Mouse (Mus musculus) limb, embryonic 12.5 days (tissue): ENCODE measurements around the gene Hsd17b2. TPM values are rescaled to one million over a fixed set of nuclear protein-coding genes. Genes with fewer than 3 reads are reported as not detected.

Source experiments
- ATAC-seq: fragments of 200-750 bp; cut with Nextera tagmentation; 2 replicates; pipeline ENCODE4 v1.8.0; 2017; ENCODE audit warnings: low read depth, moderate TSS enrichment; ENCODE audit not compliant: insufficient number of reproducible peaks, insufficient read depth, low FRiP score, low TSS enrichment
- H3K27ac ChIP-seq: fragments of 300-500 bp; sonication (generic); 2 replicates; pipeline ENCODE4 v1.5.1; 2016; ENCODE audit warnings: mild to moderate bottlenecking, moderate library complexity
- H3K27me3 ChIP-seq: fragments of 300-500 bp; sonication (generic); 2 replicates; pipeline ENCODE4 v1.6.1; 2016; ENCODE audit warnings: mild to moderate bottlenecking, moderate library complexity
- H3K36me3 ChIP-seq: fragments of 300-500 bp; sonication (generic); 2 replicates; pipeline ENCODE4 v1.6.1; 2016; ENCODE audit warnings: mild to moderate bottlenecking, moderate library complexity
- H3K4me1 ChIP-seq: fragments of 300-500 bp; sonication (generic); replicated peaks from 2 replicates; pipeline ENCODE4 v1.6.1; 2016
- H3K4me2 ChIP-seq: fragments of 300-500 bp; sonication (generic); 2 replicates; pipeline ENCODE4 v1.6.1; 2016; ENCODE audit warnings: mild to moderate bottlenecking, moderate library complexity
- H3K4me3 ChIP-seq: fragments of 300-500 bp; sonication (generic); replicated peaks from 2 replicates; pipeline ENCODE4 v1.5.1; 2016; ENCODE audit warnings: mild to moderate bottlenecking
- H3K9ac ChIP-seq: fragments of 300-500 bp; sonication (generic); replicated peaks from 2 replicates; pipeline ENCODE4 v1.6.1; 2016; ENCODE audit warnings: mild to moderate bottlenecking, moderate library complexity
- H3K9me3 ChIP-seq: fragments of 300-500 bp; sonication (generic); 2 replicates; pipeline ENCODE4 v1.6.1; 2016; ENCODE audit warnings: mild to moderate bottlenecking, moderate library complexity
- WGBS: fragments of 180-500 bp; shearing (Covaris S2); methylation state at CpG from one replicate; pipeline ENCODE4 v1.1.7; 2016; 5-methylcytosine and 5-hydroxymethylcytosine counted together
- polyA plus RNA-seq: library from polyadenylated mRNA; unstranded; fragments of >200 nt; fragmentation: Nextera tagmentation; extraction: Ambion mirVana; gene quantifications from 2 replicates; pipeline ENCODE4 v1.2.1, GENCODE M21; 2016

The Hsd17b2 gene
- polyA plus RNA-seq, 1 experiment from 2014 or later = not detected

DNA sequence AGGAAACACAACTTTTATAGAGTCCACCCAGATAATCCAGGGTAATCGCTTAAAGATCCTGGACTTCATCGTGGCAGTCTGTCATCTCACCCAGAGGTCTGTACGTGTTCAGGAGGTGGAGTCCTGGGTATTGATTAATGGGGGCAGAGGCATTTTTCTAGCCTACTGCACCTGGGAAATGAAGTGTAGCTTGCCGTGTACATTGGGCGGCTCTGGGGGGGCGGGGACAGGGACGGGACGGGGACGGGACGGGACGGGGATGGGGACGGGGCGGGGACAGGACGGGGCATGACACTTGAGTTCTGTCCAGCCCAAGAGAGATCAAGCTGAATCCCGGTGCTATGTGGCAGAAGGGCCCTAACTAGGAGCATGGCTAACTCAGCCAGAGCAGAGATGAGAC is 94.8 kb downstream of the Hsd17b2 start:
- Histone ChIP-seq H3K36me3 (peaks cover 80% of the 10 kb centered on the region), H3K9ac (no peak overlapping the region), H3K4me1 (peaks cover 33% of the 10 kb centered on the region), H3K9me3 (no peaks in the 10 kb centered on the region), H3K27ac (no peak overlapping the region), H3K4me3 (no peak overlapping the region), H3K4me2 (no peak overlapping the region), H3K27me3 (no peaks in the 10 kb centered on the region)
- ATAC-seq = no peak
- WGBS = 87% methylated on average over 15 of the region's 15 CpGs

DNA sequence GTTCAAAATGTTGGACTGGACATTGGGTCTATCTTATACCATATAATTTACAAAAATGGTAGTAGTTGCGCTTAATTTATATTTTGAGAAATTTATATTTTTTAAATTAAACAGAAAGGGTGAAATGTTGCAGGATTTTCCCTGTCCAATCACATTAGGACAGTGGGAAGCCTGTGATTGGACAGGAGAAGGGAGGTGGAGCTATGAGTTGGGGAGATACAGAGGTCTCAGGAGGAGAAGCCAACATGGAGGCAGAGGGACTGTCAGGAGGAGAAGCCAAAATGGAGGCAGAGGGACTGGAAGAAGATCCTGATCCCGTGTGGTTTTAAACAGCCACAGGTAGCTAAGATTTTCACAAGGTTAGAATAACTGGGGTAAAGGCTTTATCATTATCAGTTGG is 96.4 kb downstream of the Hsd17b2 start:
- WGBS = 88% methylated on average over 2 of the region's 2 CpGs
- Histone ChIP-seq H3K4me1 (peaks cover 39% of the 10 kb centered on the region), H3K27ac (no peak overlapping the region), H3K36me3 (peaks cover 64% of the 10 kb centered on the region), H3K4me3 (no peak overlapping the region), H3K9ac (no peak overlapping the region), H3K27me3 (no peaks in the 10 kb centered on the region), H3K4me2 (no peak overlapping the region), H3K9me3 (no peaks in the 10 kb centered on the region)
- no peak for ATAC-seq

DNA sequence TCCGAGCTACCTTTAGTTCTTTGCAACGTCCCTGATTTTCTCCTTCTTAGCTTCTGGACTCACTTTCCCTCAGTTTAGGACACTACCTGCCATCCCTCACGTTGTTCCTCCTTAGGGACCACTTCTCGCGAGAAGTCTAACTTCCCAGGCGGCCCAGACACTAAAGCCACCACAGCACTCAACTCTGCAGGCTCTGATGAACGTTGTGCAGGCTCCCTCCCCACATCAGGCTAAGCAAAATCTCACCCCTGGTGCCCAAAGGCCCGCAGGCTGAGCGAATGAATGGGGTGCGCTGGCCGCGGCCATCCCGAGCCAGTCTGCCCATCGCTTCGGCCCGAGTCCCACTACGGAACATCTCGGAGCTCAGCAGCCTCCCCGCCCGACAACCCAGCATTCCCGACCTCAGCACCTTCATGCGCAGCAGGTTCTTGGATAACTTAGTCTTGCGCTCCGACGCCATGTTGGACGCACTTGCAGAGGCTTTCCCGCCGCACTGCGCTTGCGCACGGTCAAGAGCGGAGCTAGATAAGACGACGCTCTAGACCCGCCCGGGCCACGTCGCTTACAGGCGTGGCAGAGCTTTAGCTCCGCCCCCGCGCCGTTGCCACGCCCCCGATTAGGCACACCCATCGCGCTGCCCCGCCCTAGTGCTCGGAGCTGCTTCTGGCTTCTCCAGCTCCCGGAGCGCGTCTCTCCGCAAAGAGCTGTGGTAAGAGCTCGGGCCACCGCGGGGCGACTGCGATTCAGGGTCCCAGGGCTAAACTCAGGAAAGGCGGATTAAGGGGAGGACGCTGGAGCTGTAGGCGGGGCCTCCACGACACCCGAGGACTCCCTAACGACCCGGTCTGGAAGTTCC is 100.0 kb downstream of the Hsd17b2 start, which contains the start of gene Mphosph6:
Mphosph6 (minus strand) TSS at position 501 of the 856 bp plus-strand sequence.
- Histone ChIP-seq H3K27ac (peak within 1 kb of the TSS; percentile 88), H3K4me3 (peak within 1 kb of the TSS; percentile 62), H3K36me3 (peaks cover 29% of the 10 kb centered on the region), H3K9ac (peak within 1 kb of the TSS; percentile 85), H3K27me3 (no peaks in the 10 kb centered on the region), H3K9me3 (no peaks in the 10 kb centered on the region), H3K4me2 (peak within 1 kb of the TSS; percentile 68), H3K4me1 (peaks cover 23% of the 10 kb centered on the region)
- under 1% methylated on average over 65 of the region's 65 CpGs for WGBS
- ATAC-seq = peak; percentile 98

DNA sequence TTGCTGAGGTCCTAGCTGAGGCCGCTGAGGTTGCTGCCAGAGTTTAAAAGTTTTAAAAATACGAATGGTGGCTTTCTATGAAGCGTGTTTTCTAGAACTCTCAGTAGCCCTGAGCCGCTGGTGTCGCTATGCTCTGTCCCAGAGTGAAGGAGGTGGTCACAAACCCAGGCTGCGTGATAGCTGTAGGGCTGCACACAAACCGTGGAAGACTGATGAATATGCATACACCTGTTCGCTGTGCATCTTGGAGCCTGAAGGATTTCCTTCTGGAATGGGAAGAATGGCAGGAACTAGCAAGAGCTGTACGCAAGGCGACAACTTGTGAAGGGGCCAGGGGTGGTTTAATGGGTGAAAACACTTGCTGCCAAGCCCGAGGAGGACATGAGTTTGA is 100.6 kb downstream of the Hsd17b2 start:
- peaks cover 23% of the 10 kb centered on the region for H3K4me1 ChIP-seq
- peak overlapping the region; percentile 62 for H3K4me3 ChIP-seq
- H3K9me3 ChIP-seq = no peaks in the 10 kb centered on the region
- peak overlapping the region; percentile 35 for H3K9ac ChIP-seq
- peaks cover 23% of the 10 kb centered on the region for H3K36me3 ChIP-seq
- peak; percentile 59 for ATAC-seq
- H3K27ac ChIP-seq = peak overlapping the region; percentile 75
- WGBS = 3% methylated on average over 11 of the region's 11 CpGs
- peak overlapping the region; percentile 68 for H3K4me2 ChIP-seq
- no peaks in the 10 kb centered on the region for H3K27me3 ChIP-seq

DNA sequence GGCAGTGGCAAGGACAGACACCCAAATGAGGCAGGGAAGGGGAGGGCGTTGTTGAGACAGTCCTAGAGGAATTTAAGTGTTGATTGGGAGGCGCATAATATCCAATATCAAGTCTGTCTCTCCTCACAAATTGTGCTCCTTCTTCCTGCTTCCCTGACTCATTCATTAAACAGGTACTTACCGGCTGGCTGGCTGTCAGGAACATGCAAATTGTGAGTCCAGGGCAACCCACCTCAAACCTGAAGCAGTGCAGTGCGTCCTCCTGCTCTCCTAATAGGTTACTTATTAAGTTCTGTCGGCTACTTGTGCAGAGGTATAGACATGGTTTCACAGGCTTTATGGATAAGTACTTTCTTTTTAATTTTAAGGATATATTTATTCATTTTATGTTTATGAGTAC is 103.7 kb downstream of the Hsd17b2 start:
- no peak for ATAC-seq

More for the DNA sequence above, 103.7 kb downstream of the Hsd17b2 start:
- WGBS = 67% methylated on average over 5 of the region's 5 CpGs
- H3K4me3 ChIP-seq = no peak overlapping the region
- H3K4me1 ChIP-seq = peaks cover 13% of the 10 kb centered on the region
- H3K4me2 ChIP-seq = no peak overlapping the region
- no peaks in the 10 kb centered on the region for H3K27me3 ChIP-seq
- H3K27ac ChIP-seq = no peak overlapping the region
- no peak overlapping the region for H3K9ac ChIP-seq
- no peaks in the 10 kb centered on the region for H3K9me3 ChIP-seq
- no peaks in the 10 kb centered on the region for H3K36me3 ChIP-seq

Other genes with a start within 250 kb of the Hsd17b2 start
- gene Plcg2, start 203.6 kb upstream of the Hsd17b2 start, polyA plus RNA-seq = 2.4 and 2.6 TPM in 2 replicates
- 0.43 and 0.72 TPM in 2 replicates for gene Sdr42e1, start 28.2 kb upstream of the Hsd17b2 start, polyA plus RNA-seq
- 56.2 and 61.9 TPM in 2 replicates for gene Mphosph6, start 100.0 kb downstream of the Hsd17b2 start, polyA plus RNA-seq